Mouse (Mus musculus): ENCODE measurements around the gene Bnip2. TPM values are rescaled to one million over a fixed set of nuclear protein-coding genes. Genes with fewer than 3 reads are reported as not detected.

Gene Bnip2
- polyA plus RNA-seq (2012; rRNA removed; ENCODE audit: low replicate concordance): 39.9 and 44.0 TPM in 2 replicates

DNA sequence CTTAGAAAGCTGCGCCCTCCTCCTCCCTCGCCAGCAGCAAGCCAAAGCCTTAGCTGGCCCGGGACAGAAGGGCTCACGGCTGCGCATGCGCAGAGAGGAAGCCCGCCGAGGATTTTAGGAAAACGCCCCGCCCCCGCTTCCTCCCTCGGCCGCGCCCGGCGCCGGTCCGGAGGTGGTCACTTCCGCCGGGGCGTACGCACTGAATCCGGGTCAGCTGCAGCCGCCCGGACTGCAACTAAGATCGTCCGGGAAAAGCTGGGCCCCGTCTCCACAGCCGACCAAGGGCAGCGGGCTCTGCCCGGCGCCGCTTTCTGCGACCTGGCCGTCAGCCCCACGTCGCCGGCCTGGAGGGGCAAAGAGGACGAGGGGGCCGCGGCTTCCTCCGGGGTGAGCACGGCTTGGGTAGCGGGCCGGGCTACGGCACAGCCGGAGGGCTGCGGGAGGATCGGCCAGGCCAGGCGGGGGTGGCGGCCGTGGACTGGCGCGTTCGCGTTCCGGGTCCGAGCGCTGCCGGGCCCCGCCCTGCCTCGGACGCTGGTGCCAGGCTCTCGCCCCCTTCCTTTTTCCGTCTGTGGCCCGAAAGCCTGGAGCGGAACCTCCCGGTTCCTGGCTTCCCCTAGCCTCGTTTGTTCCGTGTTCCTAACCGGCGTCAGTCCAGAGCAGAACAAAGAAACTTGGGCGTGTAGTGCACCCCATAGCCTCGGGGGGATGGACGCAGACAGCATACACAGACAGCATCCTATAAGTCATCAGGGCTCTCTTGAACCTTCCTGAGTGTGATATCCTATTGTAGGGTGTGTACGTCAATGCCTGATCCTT, at the start of gene Bnip2:
Gene Bnip2 (plus strand): TSS at position 164 of the 819 bp plus-strand sequence.

DNA sequence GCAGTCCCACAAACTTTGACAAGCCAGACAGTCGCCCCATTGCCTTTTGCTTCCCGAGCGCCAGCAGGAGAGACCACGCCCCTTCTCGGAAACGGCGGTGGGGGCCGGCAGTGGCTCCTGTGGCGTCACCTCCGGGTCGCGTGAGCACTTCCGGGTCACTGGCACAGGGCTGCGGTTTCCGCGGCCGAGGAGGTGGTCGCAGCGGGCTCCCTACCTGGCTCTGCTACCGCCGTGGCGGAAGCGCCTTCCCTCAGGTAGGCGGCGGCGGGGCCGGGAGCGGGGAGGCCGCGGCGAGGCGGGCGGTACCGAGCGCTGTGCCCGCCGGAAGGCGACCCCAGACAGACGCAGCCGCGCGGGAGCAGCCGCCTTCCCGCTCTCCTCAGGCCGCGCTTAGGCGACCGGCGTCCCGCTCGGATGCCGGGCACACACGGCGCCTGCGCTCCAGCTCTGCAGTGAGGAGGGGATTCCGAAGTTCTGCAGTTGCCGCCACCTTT, 23.2 kb downstream of the Bnip2 start, which contains the start of gene Gtf2a2:
Gene Gtf2a2 (plus strand): TSS at position 143 of the 494 bp plus-strand sequence.

DNA sequence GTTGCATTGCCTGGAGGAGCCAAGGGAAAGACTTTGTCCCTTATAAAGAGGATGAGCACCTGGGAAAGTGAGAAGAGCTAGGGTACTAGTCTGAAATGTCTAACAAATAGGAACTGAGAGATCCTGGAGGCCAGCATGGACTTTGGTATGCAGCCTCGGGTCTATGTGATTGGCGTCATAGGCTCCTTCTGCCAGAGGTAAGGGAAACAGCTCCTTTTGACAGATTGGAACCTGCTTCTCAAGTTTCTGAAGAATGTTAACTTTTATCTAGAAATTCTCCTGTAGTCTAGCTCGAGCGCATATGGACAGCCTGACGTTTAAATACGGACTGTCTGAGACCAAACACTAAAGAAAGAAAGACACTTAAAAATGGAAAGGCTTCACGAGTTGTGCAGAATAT, 48.7 kb downstream of the Bnip2 start, which contains the start of gene Gcnt3:
Gene Gcnt3 (minus strand): TSS at position 101 of the 400 bp plus-strand sequence.

Other genes with a start within 250 kb of the Bnip2 start
- not detected in 2 replicates for gene Foxb1, start 228.5 kb upstream of the Bnip2 start, polyA plus RNA-seq (2012; rRNA removed; ENCODE audit: low replicate concordance)
- gene Gtf2a2, start 23.1 kb downstream of the Bnip2 start, polyA plus RNA-seq (2012; rRNA removed; ENCODE audit: low replicate concordance): 38.9 and 40.9 TPM in 2 replicates
- 6.5 TPM in 1 of 2 replicates, not detected in the other for gene Gcnt3, start 48.6 kb downstream of the Bnip2 start, polyA plus RNA-seq (2012; rRNA removed; ENCODE audit: low replicate concordance)
- 0.40 and 0.67 TPM in 2 replicates for gene Fam81a, start 153.1 kb downstream of the Bnip2 start, polyA plus RNA-seq (2012; rRNA removed; ENCODE audit: low replicate concordance)
- 8.1 and 12.2 TPM in 2 replicates for gene Myo1e, start 217.9 kb downstream of the Bnip2 start, polyA plus RNA-seq (2012; rRNA removed; ENCODE audit: low replicate concordance)